Comparison of ENCODE assay signal across 23 mouse cellular contexts in genomic region chr8:49555724-49556457, GRCm38 (mm10).
DNase-seq lines count a peak whose midpoint lies in the region; ATAC-seq and TF ChIP-seq lines count a peak whose summit lies in the region.
"Had no signal": no experiment of that assay in that cellular context is flagged by ENCODE, and none has a peak within 500 bp of the region (broad histone marks: within the 10 kb centered on the region; RNA-seq: fewer than 3 reads in every experiment).

No protein-coding gene starts in this region.

- H3K27ac ChIP-seq in forebrain, postnatal 0 days (ENCODE audit: low read depth, low read length): no peak overlapping the region
- H3K27ac ChIP-seq in forebrain, embryonic 11.5 days (ENCODE audit: low read depth, low read length): no peak overlapping the region
- H3K27ac ChIP-seq in kidney, embryonic 16.5 days (ENCODE audit: low read length): peak overlapping the region; percentile 61; the same call in 1 of the 2 replicates
- no peak overlapping the region for H3K27ac ChIP-seq in lung, embryonic 16.5 days (ENCODE audit: low read length)
- H3K27ac ChIP-seq: embryonic facial prominence, embryonic 13.5 days; forebrain, embryonic 10.5 days; hindbrain, embryonic 15.5 days; limb, embryonic 12.5 days; liver, embryonic 14.5 days had no signal

- H3K4me1 ChIP-seq in forebrain, postnatal 0 days (ENCODE audit: insufficient read depth): no peaks in the 10 kb centered on the region
- H3K4me1 ChIP-seq in forebrain, embryonic 11.5 days (replicated peaks; ENCODE audit: control insufficient read depth, insufficient read depth, low read length): no peaks in the 10 kb centered on the region
- no peaks in the 10 kb centered on the region for H3K4me1 ChIP-seq in kidney, embryonic 16.5 days (ENCODE audit: insufficient read depth, low read length)
- no peaks in the 10 kb centered on the region for H3K4me1 ChIP-seq in lung, embryonic 16.5 days (replicated peaks; ENCODE audit: control insufficient read depth, insufficient read depth, low read length)
- H3K4me1 ChIP-seq: embryonic facial prominence, embryonic 13.5 days; forebrain, embryonic 10.5 days; hindbrain, embryonic 15.5 days; limb, embryonic 12.5 days; megakaryocyte, embryonic 14.5 days had no signal

- no peak overlapping the region for H3K9ac ChIP-seq in forebrain, postnatal 0 days
- H3K9ac ChIP-seq in forebrain, embryonic 11.5 days (ENCODE audit: low read length): no peak overlapping the region
- H3K9ac ChIP-seq in kidney, embryonic 16.5 days (replicated peaks; ENCODE audit: low read length): no peak overlapping the region
- H3K9ac ChIP-seq in lung, embryonic 16.5 days (ENCODE audit: low read length): no peak overlapping the region
- H3K9ac ChIP-seq: embryonic facial prominence, embryonic 13.5 days; hindbrain, embryonic 15.5 days; limb, embryonic 12.5 days; liver, embryonic 14.5 days had no signal

- no peaks in the 10 kb centered on the region for H3K36me3 ChIP-seq in forebrain, postnatal 0 days (ENCODE audit: insufficient read depth)
- H3K36me3 ChIP-seq in forebrain, embryonic 11.5 days (ENCODE audit: control insufficient read depth, insufficient read depth, low read length): no peaks in the 10 kb centered on the region
- no peaks in the 10 kb centered on the region for H3K36me3 ChIP-seq in kidney, embryonic 16.5 days (ENCODE audit: insufficient read depth, low read length)
- no peaks in the 10 kb centered on the region for H3K36me3 ChIP-seq in lung, embryonic 16.5 days (ENCODE audit: control insufficient read depth, insufficient read depth, low read length)
- H3K36me3 ChIP-seq: embryonic facial prominence, embryonic 13.5 days; forebrain, embryonic 10.5 days; hindbrain, embryonic 15.5 days; limb, embryonic 12.5 days had no signal

- DNase-seq in forebrain, postnatal 0 days: peak; percentile 41
- DNase-seq in forebrain, embryonic 11.5 days (ENCODE audit: low spot score): no peak
- DNase-seq in kidney, postnatal 4 days: no peak
- DNase-seq in lung, postnatal 4 days: no peak
- peak; percentile 16 for DNase-seq in lung, postnatal 36 days
- DNase-seq in adrenal gland, postnatal 4 days (ENCODE audit: low spot score in 2 of 2): no peak
- DNase-seq: adrenal gland, postnatal 25 days; B cell, adult 2 months; cerebellum, adult 9-10 months; retina, postnatal 1 day; right cerebral cortex, postnatal 4 days had no signal

- H3K9me3 ChIP-seq in forebrain, postnatal 0 days (ENCODE audit: low read length): no peaks in the 10 kb centered on the region
- H3K9me3 ChIP-seq in forebrain, embryonic 11.5 days (ENCODE audit: control insufficient read depth, low read length): no peaks in the 10 kb centered on the region
- H3K9me3 ChIP-seq in kidney, embryonic 16.5 days (ENCODE audit: low read length): no peaks in the 10 kb centered on the region
- H3K9me3 ChIP-seq in lung, embryonic 16.5 days (ENCODE audit: control insufficient read depth, low read length): no peaks in the 10 kb centered on the region
- H3K9me3 ChIP-seq: embryonic facial prominence, embryonic 13.5 days; forebrain, embryonic 10.5 days; hindbrain, embryonic 15.5 days; limb, embryonic 12.5 days; megakaryocyte, embryonic 14.5 days had no signal

- no peak for TF ChIP-seq CTCF in forebrain, postnatal 0 days (IDR thresholded peaks at IDR 0.05; ENCODE audit: low read depth)

- H3K27me3 ChIP-seq in forebrain, postnatal 0 days (ENCODE audit: insufficient read depth, low read length): no peaks in the 10 kb centered on the region
- no peaks in the 10 kb centered on the region for H3K27me3 ChIP-seq in forebrain, embryonic 11.5 days (ENCODE audit: control insufficient read depth, insufficient read depth, low read length)
- H3K27me3 ChIP-seq in kidney, embryonic 16.5 days (ENCODE audit: insufficient read depth, low read length): no peaks in the 10 kb centered on the region
- no peaks in the 10 kb centered on the region for H3K27me3 ChIP-seq in lung, embryonic 16.5 days (ENCODE audit: control insufficient read depth, insufficient read depth, low read depth, low read length)
- H3K27me3 ChIP-seq: embryonic facial prominence, embryonic 13.5 days; hindbrain, embryonic 15.5 days; limb, embryonic 12.5 days; megakaryocyte, embryonic 14.5 days had no signal

- no peak for ATAC-seq in forebrain, postnatal 0 days
- ATAC-seq in forebrain, embryonic 11.5 days (replicated peaks; ENCODE audit: low FRiP score): no peak
- ATAC-seq in kidney, embryonic 16.5 days (ENCODE audit: low FRiP score, low TSS enrichment): no peak; the same call in 1 of the 2 replicates
- ATAC-seq in lung, embryonic 16.5 days (ENCODE audit: low read depth): peak; percentile 89
- ATAC-seq: activated CD4-positive, CD25-positive, alpha-beta regulatory T cell, adult 4 months; intestine, embryonic 16.5 days; midbrain, embryonic 16.5 days; Patski had no signal

- 60% methylated on average over 7 of the region's 7 CpGs for WGBS in forebrain, postnatal 0 days
- WGBS in forebrain, embryonic 11.5 days: 87% methylated on average over 7 of the region's 7 CpGs
- WGBS in kidney, embryonic 16.5 days: 58% methylated on average over 7 of the region's 7 CpGs
- WGBS in lung, embryonic 16.5 days: 37% methylated on average over 7 of the region's 7 CpGs

- no peak overlapping the region for H3K4me3 ChIP-seq in forebrain, postnatal 0 days (ENCODE audit: low read depth, low read length)
- H3K4me3 ChIP-seq in forebrain, embryonic 11.5 days (ENCODE audit: low read depth, low read length): no peak overlapping the region
- H3K4me3 ChIP-seq in kidney, embryonic 16.5 days (ENCODE audit: low read length): no peak overlapping the region
- no peak overlapping the region for H3K4me3 ChIP-seq in lung, embryonic 16.5 days (ENCODE audit: low read length)
- H3K4me3 ChIP-seq: embryonic facial prominence, embryonic 13.5 days; forebrain, embryonic 10.5 days; hindbrain, embryonic 15.5 days; limb, embryonic 12.5 days; megakaryocyte, embryonic 14.5 days had no signal

- H3K4me2 ChIP-seq in forebrain, postnatal 0 days (ENCODE audit: low read depth): no peak overlapping the region
- H3K4me2 ChIP-seq in forebrain, embryonic 11.5 days (ENCODE audit: low read depth, low read length, severe bottlenecking): no peak overlapping the region
- H3K4me2 ChIP-seq in kidney, embryonic 16.5 days (replicated peaks; ENCODE audit: low read depth, low read length): no peak overlapping the region
- no peak overlapping the region for H3K4me2 ChIP-seq in lung, embryonic 16.5 days (ENCODE audit: low read depth, low read length)
- H3K4me2 ChIP-seq: embryonic facial prominence, embryonic 13.5 days; hindbrain, embryonic 15.5 days; limb, embryonic 12.5 days had no signal

Comparison
In these comparisons a context has a peak if more than half of its experiments do, and no peak if none do; other contexts are left out.
1. DNase-seq: peak in forebrain, postnatal 0 days (single experiment) and lung, postnatal 36 days (single experiment); none in forebrain, embryonic 11.5 days (single experiment), kidney, postnatal 4 days (0 of 2), lung, postnatal 4 days (0 of 2) and adrenal gland, postnatal 4 days (0 of 2).